Mouse (Mus musculus): Measurements from ENCODE around the gene Tlcd1. TPM values are rescaled to one million over a fixed set of nuclear protein-coding genes. Genes with fewer than 3 reads are reported as not detected.

Gene Tlcd1
- polyA plus RNA-seq, 2 experiments: 21.4 to 48.4 TPM

GRCm38 (mm10) chr11:78136132-78136531 is 40.4 kb upstream of the Tlcd1 start:
- DNase-seq (ENCODE audit: low spot score) (no peak), ATAC-seq (ENCODE audit: low FRiP score, low read depth) (no peak)
- no peaks in the 10 kb centered on the region for H3K9me3 ChIP-seq (ENCODE audit: control insufficient read depth, low read length)
- H3K27me3 ChIP-seq (ENCODE audit: control insufficient read depth, insufficient read depth, low read length): no peaks in the 10 kb centered on the region
- H3K27ac ChIP-seq (replicated peaks; ENCODE audit: low read depth, low read length): no peak overlapping the region
- 35% methylated on average over 1 of the region's 1 CpGs for WGBS
- no peak for TF ChIP-seq POLR2A (IDR thresholded peaks at IDR 0.05; ENCODE audit: borderline replicate concordance, extremely low read depth, insufficient read depth, insufficient read length)
- H3K4me3 ChIP-seq (replicated peaks; ENCODE audit: low read length): no peak overlapping the region
- H3K4me2 ChIP-seq (replicated peaks; ENCODE audit: low read depth, low read length, severe bottlenecking): no peak overlapping the region
- no peak overlapping the region for H3K9ac ChIP-seq (ENCODE audit: low read depth, low read length, severe bottlenecking)
- H3K36me3 ChIP-seq (ENCODE audit: control insufficient read depth, insufficient read depth, low read length): 0 out of 2 replicates have a peak, but pooled peaks cover 3% of the 10 kb centered on the region
- H3K4me1 ChIP-seq (ENCODE audit: control insufficient read depth, insufficient read depth, low read length): no peaks in the 10 kb centered on the region

- no peak overlapping the region for H3K4me3 ChIP-seq (replicated peaks; ENCODE audit: low read length)
- DNase-seq (ENCODE audit: low spot score): no peak
- WGBS: 84% methylated on average over 4 of the region's 4 CpGs
- H3K9me3 ChIP-seq (ENCODE audit: control insufficient read depth, low read length): no peaks in the 10 kb centered on the region
- TF ChIP-seq POLR2A (IDR thresholded peaks at IDR 0.05; ENCODE audit: borderline replicate concordance, extremely low read depth, insufficient read depth, insufficient read length): no peak
- no peaks in the 10 kb centered on the region for H3K4me1 ChIP-seq (ENCODE audit: control insufficient read depth, insufficient read depth, low read length)
- no peak overlapping the region for H3K4me2 ChIP-seq (replicated peaks; ENCODE audit: low read depth, low read length, severe bottlenecking)
- H3K9ac ChIP-seq (ENCODE audit: low read depth, low read length, severe bottlenecking): no peak overlapping the region
- H3K27me3 ChIP-seq (ENCODE audit: control insufficient read depth, insufficient read depth, low read length): no peaks in the 10 kb centered on the region
- 0 out of 2 replicates have a peak, but pooled peaks cover 3% of the 10 kb centered on the region for H3K36me3 ChIP-seq (ENCODE audit: control insufficient read depth, insufficient read depth, low read length)
- H3K27ac ChIP-seq (replicated peaks; ENCODE audit: low read depth, low read length): no peak overlapping the region
- no peak for ATAC-seq (ENCODE audit: low FRiP score, low read depth)
Measured at GRCm38 (mm10) chr11:78137584-78137983, 38.9 kb upstream of the Tlcd1 start.

- Histone ChIP-seq H3K9me3 (ENCODE audit: control insufficient read depth, low read length) (no peaks in the 10 kb centered on the region), H3K9ac (ENCODE audit: low read depth, low read length, severe bottlenecking) (no peak overlapping the region), H3K27me3 (ENCODE audit: control insufficient read depth, insufficient read depth, low read length) (no peaks in the 10 kb centered on the region), H3K4me1 (ENCODE audit: control insufficient read depth, insufficient read depth, low read length) (no peaks in the 10 kb centered on the region), H3K36me3 (ENCODE audit: control insufficient read depth, insufficient read depth, low read length) (0 out of 2 replicates have a peak, but pooled peaks cover 4% of the 10 kb centered on the region), H3K4me3 (replicated peaks; ENCODE audit: low read length) (no peak overlapping the region), H3K27ac (replicated peaks; ENCODE audit: low read depth, low read length) (no peak overlapping the region), H3K4me2 (replicated peaks; ENCODE audit: low read depth, low read length, severe bottlenecking) (no peak overlapping the region)
- ATAC-seq (ENCODE audit: low FRiP score, low read depth) (no peak), DNase-seq (ENCODE audit: low spot score) (no peak)
- no peak for TF ChIP-seq POLR2A (IDR thresholded peaks at IDR 0.05; ENCODE audit: borderline replicate concordance, extremely low read depth, insufficient read depth, insufficient read length)
- WGBS: 86% methylated on average over 3 of the region's 3 CpGs
Measured at GRCm38 (mm10) chr11:78138023-78138422, 38.5 kb upstream of the Tlcd1 start.

DNA sequence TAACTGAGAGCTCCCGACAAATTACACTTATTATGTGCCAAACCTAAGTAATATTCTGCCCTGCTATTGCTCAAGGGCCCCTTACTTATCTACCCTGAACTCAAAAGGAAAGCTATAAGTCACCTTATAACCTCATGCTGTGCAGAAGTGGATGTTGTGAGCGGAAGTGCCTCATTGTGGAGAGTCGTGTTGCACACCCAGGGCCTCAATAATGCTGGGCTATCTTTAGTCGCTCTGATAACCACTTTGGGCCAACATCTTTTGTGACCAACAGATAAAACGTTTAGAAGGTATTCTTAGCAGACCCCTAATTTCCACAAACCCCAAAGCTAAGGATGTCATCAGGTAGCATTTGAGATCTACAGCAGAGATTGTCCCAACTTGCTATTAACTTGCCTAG is 35.8 kb upstream of the Tlcd1 start:
- WGBS: 76% methylated on average over 5 of the region's 5 CpGs
- Histone ChIP-seq H3K4me1 (ENCODE audit: control insufficient read depth, insufficient read depth, low read length) (no peaks in the 10 kb centered on the region), H3K27me3 (ENCODE audit: control insufficient read depth, insufficient read depth, low read length) (no peaks in the 10 kb centered on the region), H3K9ac (ENCODE audit: low read depth, low read length, severe bottlenecking) (no peak overlapping the region), H3K36me3 (ENCODE audit: control insufficient read depth, insufficient read depth, low read length) (peaks cover 30% of the 10 kb centered on the region), H3K4me2 (replicated peaks; ENCODE audit: low read depth, low read length, severe bottlenecking) (no peak overlapping the region), H3K9me3 (ENCODE audit: control insufficient read depth, low read length) (no peaks in the 10 kb centered on the region), H3K4me3 (replicated peaks; ENCODE audit: low read length) (no peak overlapping the region), H3K27ac (replicated peaks; ENCODE audit: low read depth, low read length) (no peak overlapping the region)
- DNase-seq (ENCODE audit: low spot score) (no peak), ATAC-seq (ENCODE audit: low FRiP score, low read depth) (no peak)
- TF ChIP-seq POLR2A (IDR thresholded peaks at IDR 0.05; ENCODE audit: borderline replicate concordance, extremely low read depth, insufficient read depth, insufficient read length): no peak

DNA sequence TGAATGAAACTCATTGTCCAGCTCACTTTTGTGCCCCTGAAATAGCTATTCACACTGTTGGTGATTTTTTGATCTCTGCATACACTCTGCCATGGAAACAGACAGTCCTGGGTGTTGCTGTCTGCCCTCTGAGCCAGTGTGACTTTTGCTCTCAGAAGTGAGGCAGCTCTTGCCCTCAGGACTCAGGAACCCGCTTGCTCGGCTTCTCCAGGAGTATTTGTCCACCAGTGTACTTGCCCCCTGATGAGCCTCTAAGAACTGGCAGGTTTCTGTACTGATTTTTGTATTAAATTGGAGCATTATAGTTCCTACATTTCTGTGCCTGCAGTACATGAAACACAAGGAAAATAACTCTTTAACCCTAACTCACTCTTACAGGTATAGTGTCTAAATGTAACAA is 33.0 kb upstream of the Tlcd1 start:
- Histone ChIP-seq H3K27ac (replicated peaks; ENCODE audit: low read depth, low read length) (no peak overlapping the region), H3K4me1 (ENCODE audit: control insufficient read depth, insufficient read depth, low read length) (no peaks in the 10 kb centered on the region), H3K9me3 (ENCODE audit: control insufficient read depth, low read length) (no peaks in the 10 kb centered on the region), H3K4me3 (replicated peaks; ENCODE audit: low read length) (no peak overlapping the region), H3K9ac (ENCODE audit: low read depth, low read length, severe bottlenecking) (no peak overlapping the region), H3K4me2 (replicated peaks; ENCODE audit: low read depth, low read length, severe bottlenecking) (no peak overlapping the region), H3K27me3 (ENCODE audit: control insufficient read depth, insufficient read depth, low read length) (no peaks in the 10 kb centered on the region), H3K36me3 (ENCODE audit: control insufficient read depth, insufficient read depth, low read length) (peaks cover 50% of the 10 kb centered on the region)
- 87% methylated on average over 2 of the region's 2 CpGs for WGBS
- DNase-seq (ENCODE audit: low spot score) (no peak), ATAC-seq (ENCODE audit: low FRiP score, low read depth) (no peak)
- TF ChIP-seq POLR2A (IDR thresholded peaks at IDR 0.05; ENCODE audit: borderline replicate concordance, extremely low read depth, insufficient read depth, insufficient read length): no peak

- Histone ChIP-seq H3K36me3 (ENCODE audit: control insufficient read depth, insufficient read depth, low read length) (peaks cover 67% of the 10 kb centered on the region), H3K4me3 (replicated peaks; ENCODE audit: low read length) (no peak overlapping the region), H3K27ac (replicated peaks; ENCODE audit: low read depth, low read length) (no peak overlapping the region), H3K9ac (ENCODE audit: low read depth, low read length, severe bottlenecking) (no peak overlapping the region), H3K9me3 (ENCODE audit: control insufficient read depth, low read length) (no peaks in the 10 kb centered on the region), H3K27me3 (ENCODE audit: control insufficient read depth, insufficient read depth, low read length) (no peaks in the 10 kb centered on the region), H3K4me1 (ENCODE audit: control insufficient read depth, insufficient read depth, low read length) (no peaks in the 10 kb centered on the region), H3K4me2 (replicated peaks; ENCODE audit: low read depth, low read length, severe bottlenecking) (no peak overlapping the region)
- DNase-seq (ENCODE audit: low spot score) (no peak), ATAC-seq (ENCODE audit: low FRiP score, low read depth) (no peak)
- 84% methylated on average over 5 of the region's 5 CpGs for WGBS
- no peak for TF ChIP-seq POLR2A (IDR thresholded peaks at IDR 0.05; ENCODE audit: borderline replicate concordance, extremely low read depth, insufficient read depth, insufficient read length)
Measured at GRCm38 (mm10) chr11:78146168-78146567, 30.3 kb upstream of the Tlcd1 start.
